ENCODE assay signal across 13 mouse cellular contexts in the genomic region with DNA sequence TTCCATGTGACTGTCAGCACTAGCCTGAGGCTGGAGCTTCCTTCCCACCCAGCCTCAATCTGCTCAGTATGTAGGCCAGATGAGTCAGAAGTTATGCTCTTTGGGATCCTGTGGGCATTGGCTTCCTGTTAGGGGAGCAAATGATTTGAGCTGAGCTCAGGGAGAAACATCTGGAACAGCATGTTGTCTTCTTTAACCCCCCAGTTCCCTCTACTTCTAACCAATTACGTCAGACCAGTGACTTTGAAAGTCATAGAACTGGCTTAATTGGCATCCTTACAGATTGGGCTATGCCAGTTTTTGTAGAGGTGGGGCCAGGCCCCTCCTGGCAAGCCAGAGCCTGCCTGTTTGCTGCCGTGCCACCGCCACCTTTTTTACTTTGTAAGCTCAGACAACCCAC. TPM values are rescaled to one million over a fixed set of nuclear protein-coding genes. Genes with fewer than 3 reads are reported as not detected.
DNase-seq lines count a peak whose midpoint lies in the region; ATAC-seq and TF ChIP-seq lines count a peak whose summit lies in the region.
"Had no signal": no experiment of that assay in that cellular context is flagged by ENCODE, and none has a peak within 500 bp of the region (broad histone marks: within the 10 kb centered on the region; RNA-seq: fewer than 3 reads in every experiment).

No protein-coding gene starts in this region.

- H3K4me1 ChIP-seq in kidney, embryonic 15.5 days, result peaks cover 56% of the 10 kb centered on the region
- peaks cover 20% of the 10 kb centered on the region for H3K4me1 ChIP-seq in embryonic fibroblast, embryonic 13.5 days (ENCODE audit: control insufficient read depth, insufficient read depth, low read length)
- peaks cover 7% of the 10 kb centered on the region; the same call in 1 of the 2 replicates for H3K4me1 ChIP-seq in forebrain, postnatal 0 days (ENCODE audit: insufficient read depth)

- 65% methylated on average over 3 of the region's 3 CpGs for whole genome bisulfite sequencing in kidney, embryonic 15.5 days
- WGBS in forebrain, postnatal 0 days, result 61% methylated on average over 3 of the region's 3 CpGs

- H3K4me3 ChIP-seq in kidney, embryonic 15.5 days (replicated peaks), result no peak overlapping the region
- no peak overlapping the region for H3K4me3 ChIP-seq in embryonic fibroblast, embryonic 13.5 days (ENCODE audit: insufficient read depth, low read length)
- no peak overlapping the region for H3K4me3 ChIP-seq in forebrain, postnatal 0 days (ENCODE audit: low read depth, low read length)
- H3K4me3 ChIP-seq: forebrain, embryonic 12.5 days; heart, embryonic 15.5 days; midbrain, embryonic 15.5 days had no signal

- DNase-seq in frontal cortex, postnatal 25 days (ENCODE audit: low spot score in 2 of 2), result no peak
- DNase-seq in kidney, adult 9 months, result no peak
- DNase-seq in 3T3-L1 (ENCODE audit: low read depth, low spot score), result peak; percentile 92
- no peak for DNase-seq in forebrain, postnatal 0 days
- DNase-seq in thymus, postnatal 36 days, result no peak
- DNase-seq: kidney, adult 8-10 months; thymus, postnatal 4 days had no signal

- no peaks in the 10 kb centered on the region for H3K9me3 ChIP-seq in kidney, embryonic 15.5 days (replicated peaks)
- H3K9me3 ChIP-seq in forebrain, postnatal 0 days (ENCODE audit: low read length), result no peaks in the 10 kb centered on the region
- H3K9me3 ChIP-seq: forebrain, embryonic 12.5 days; heart, embryonic 15.5 days; midbrain, embryonic 15.5 days had no signal

- TF ChIP-seq CTCF in embryonic fibroblast, embryonic 13.5 days (IDR thresholded peaks at IDR 0.05; ENCODE audit: borderline replicate concordance, insufficient read depth, low read length), result no peak
- no peak for TF ChIP-seq CTCF in forebrain, postnatal 0 days (IDR thresholded peaks at IDR 0.05; ENCODE audit: low read depth)

- 0 out of 2 replicates have a peak overlapping the region, but pooled peaks have one; percentile 14 for H3K9ac ChIP-seq in kidney, embryonic 15.5 days
- no peak overlapping the region for H3K9ac ChIP-seq in forebrain, postnatal 0 days
- H3K9ac ChIP-seq: forebrain, embryonic 12.5 days; heart, embryonic 15.5 days; midbrain, embryonic 15.5 days had no signal

- TF ChIP-seq POLR2A in embryonic fibroblast, embryonic 13.5 days (IDR thresholded peaks at IDR 0.05; ENCODE audit: low read depth, low read length), result no peak

- H3K36me3 ChIP-seq in kidney, embryonic 15.5 days, result no peaks in the 10 kb centered on the region
- H3K36me3 ChIP-seq in forebrain, postnatal 0 days (ENCODE audit: insufficient read depth), result no peaks in the 10 kb centered on the region
- H3K36me3 ChIP-seq: forebrain, embryonic 12.5 days; heart, embryonic 15.5 days; midbrain, embryonic 15.5 days had no signal

- no peak overlapping the region for H3K4me2 ChIP-seq in kidney, embryonic 15.5 days
- H3K4me2 ChIP-seq in forebrain, postnatal 0 days (ENCODE audit: low read depth), result no peak overlapping the region
- H3K4me2 ChIP-seq: forebrain, embryonic 12.5 days; heart, embryonic 15.5 days; midbrain, embryonic 15.5 days had no signal

- ATAC-seq in frontal cortex, adult (ENCODE audit: low TSS enrichment), result peak; percentile 20; the same call in 1 of the 2 replicates
- no peak for ATAC-seq in kidney, embryonic 15.5 days (replicated peaks; ENCODE audit: low FRiP score)
- no peak for ATAC-seq in forebrain, postnatal 0 days
- ATAC-seq: midbrain, embryonic 15.5 days had no signal

- H3K27me3 ChIP-seq in kidney, embryonic 15.5 days, result no peaks in the 10 kb centered on the region
- no peaks in the 10 kb centered on the region for H3K27me3 ChIP-seq in forebrain, postnatal 0 days (ENCODE audit: insufficient read depth, low read length)
- H3K27me3 ChIP-seq: forebrain, embryonic 12.5 days; heart, embryonic 15.5 days; midbrain, embryonic 15.5 days had no signal

- peak overlapping the region; percentile 48; the same call in 1 of the 2 replicates for H3K27ac ChIP-seq in kidney, embryonic 15.5 days
- H3K27ac ChIP-seq in embryonic fibroblast, embryonic 13.5 days (ENCODE audit: insufficient read depth, low read length), result peak overlapping the region; percentile 62
- H3K27ac ChIP-seq in forebrain, postnatal 0 days (ENCODE audit: low read depth, low read length), result no peak overlapping the region
- H3K27ac ChIP-seq: forebrain, embryonic 12.5 days; heart, embryonic 15.5 days; midbrain, embryonic 15.5 days had no signal

RNA-seq across cellular contexts. Expression of gene Tbc1d10a, which starts 4.1 kb away (rescaled TPM):
- 43.9 and 44.5 TPM in 2 replicates for polyA plus RNA-seq in kidney, embryonic 15.5 days (2015; fragmentation: Nextera tagmentation; extraction: Ambion mirVana)
- 18.3 and 20.7 TPM in 2 replicates for polyA plus RNA-seq in embryonic fibroblast, embryonic 13.5 days (2011; ENCODE audit: insufficient read length, low read depth, missing spikeins)
- 41.9 and 42.0 TPM in 2 replicates for total RNA-seq in forebrain, postnatal 0 days (2014; rRNA removed)
- polyA plus RNA-seq in forebrain, postnatal 0 days (2015; fragmentation: Nextera tagmentation; extraction: Ambion mirVana), result 33.1 and 37.6 TPM in 2 replicates

RNA-seq across cellular contexts. Expression of gene Castor1, which starts 27.3 kb away (rescaled TPM):
- polyA plus RNA-seq in kidney, embryonic 15.5 days (2015; fragmentation: Nextera tagmentation; extraction: Ambion mirVana), result 6.0 and 6.5 TPM in 2 replicates
- polyA plus RNA-seq in embryonic fibroblast, embryonic 13.5 days (2011; ENCODE audit: insufficient read length, low read depth, missing spikeins), result 13.9 and 19.1 TPM in 2 replicates
- 5.0 and 6.9 TPM in 2 replicates for total RNA-seq in forebrain, postnatal 0 days (2014; rRNA removed)
- 4.2 and 4.9 TPM in 2 replicates for polyA plus RNA-seq in forebrain, postnatal 0 days (2015; fragmentation: Nextera tagmentation; extraction: Ambion mirVana)

RNA-seq across cellular contexts. Expression of gene Sf3a1, which starts 30.5 kb away (rescaled TPM):
- polyA plus RNA-seq in kidney, embryonic 15.5 days (2015; fragmentation: Nextera tagmentation; extraction: Ambion mirVana), result 57.8 and 61.7 TPM in 2 replicates
- 42.5 and 46.8 TPM in 2 replicates for polyA plus RNA-seq in embryonic fibroblast, embryonic 13.5 days (2011; ENCODE audit: insufficient read length, low read depth, missing spikeins)
- 46.7 and 54.4 TPM in 2 replicates for total RNA-seq in forebrain, postnatal 0 days (2014; rRNA removed)
- 30.6 and 34.6 TPM in 2 replicates for polyA plus RNA-seq in forebrain, postnatal 0 days (2015; fragmentation: Nextera tagmentation; extraction: Ambion mirVana)

RNA-seq across cellular contexts. Expression of gene Ccdc157, which starts 30.6 kb away (rescaled TPM):
- polyA plus RNA-seq in kidney, embryonic 15.5 days (2015; fragmentation: Nextera tagmentation; extraction: Ambion mirVana), result 7.2 and 9.0 TPM in 2 replicates
- 9.2 and 9.4 TPM in 2 replicates for polyA plus RNA-seq in embryonic fibroblast, embryonic 13.5 days (2011; ENCODE audit: insufficient read length, low read depth, missing spikeins)
- total RNA-seq in forebrain, postnatal 0 days (2014; rRNA removed), result 13.9 and 25.0 TPM in 2 replicates
- 5.2 and 7.8 TPM in 2 replicates for polyA plus RNA-seq in forebrain, postnatal 0 days (2015; fragmentation: Nextera tagmentation; extraction: Ambion mirVana)

RNA-seq across cellular contexts. Expression of gene Osm, which starts 45.5 kb away (rescaled TPM):
- not detected in 2 replicates for polyA plus RNA-seq in kidney, embryonic 15.5 days (2015; fragmentation: Nextera tagmentation; extraction: Ambion mirVana)
- polyA plus RNA-seq in embryonic fibroblast, embryonic 13.5 days (2011; ENCODE audit: insufficient read length, low read depth, missing spikeins), result not detected in 2 replicates
- 0.05 TPM in 1 of 2 replicates, not detected in the other for total RNA-seq in forebrain, postnatal 0 days (2014; rRNA removed)
- polyA plus RNA-seq in forebrain, postnatal 0 days (2015; fragmentation: Nextera tagmentation; extraction: Ambion mirVana), result 0.13 and 0.14 TPM in 2 replicates
- polyA plus RNA-seq: forebrain, embryonic 12.5 days had no signal
